Comparison of ENCODE assay signal across 8 mouse cellular contexts in genomic region chr8:88755175-88755791, GRCm38 (mm10). TPM values are rescaled to one million over a fixed set of nuclear protein-coding genes. Genes with fewer than 3 reads are reported as not detected.
DNase-seq lines count a peak whose midpoint lies in the region; ATAC-seq and TF ChIP-seq lines count a peak whose summit lies in the region.

No protein-coding gene starts in this region.

- peak; percentile 88 for TF ChIP-seq CTCF in Patski (IDR thresholded peaks at IDR 0.05)

- no peaks in the 10 kb centered on the region for H3K36me3 ChIP-seq in hindbrain, embryonic 13.5 days

- no peak overlapping the region for H3K9ac ChIP-seq in hindbrain, embryonic 13.5 days

- CTCF ChIA-PET in Patski (lab: Charles Lee): interaction anchor here (1.0 to 2.6 kb wide), 17 partner anchors 10 to 1077 kb away, joined by 3 to 19 read pairs (median 4); partner anchors contain the start of gene Cyld

- WGBS in hindbrain, embryonic 13.5 days: 4% methylated on average over 14 of the region's 14 CpGs

- in situ Hi-C loops in Patski (cut with MboI; ENCODE audit: low pct_unique_long_range_greater_than_20kb): loop anchor here (5.0 to 10.0 kb wide), 2 partner anchors 123 to 1030 kb away; no protein-coding TSS in a partner anchor

- POLR2A ChIA-PET in Patski (lab: Charles Lee): no interaction called here

- peak overlapping the region; percentile 31; the same call in 1 of the 2 replicates for H3K4me2 ChIP-seq in hindbrain, embryonic 13.5 days

- no peak overlapping the region for H3K4me3 ChIP-seq in hindbrain, embryonic 13.5 days

- H3K27me3 ChIP-seq in Patski: peaks cover 3% of the 10 kb centered on the region
- H3K27me3 ChIP-seq in hindbrain, embryonic 13.5 days: peaks cover 15% of the 10 kb centered on the region

- H3K27ac ChIP-seq in hindbrain, embryonic 13.5 days: no peak overlapping the region

- ATAC-seq in Patski: peak; percentile 86
- peak; percentile 65; the same call in 1 of the 2 replicates for ATAC-seq in hindbrain, embryonic 13.5 days (ENCODE audit: low FRiP score)

- peak; percentile 37 for DNase-seq in Patski (ENCODE audit: low read depth, low spot score)
- DNase-seq in cerebellum, postnatal 14 days: peak; percentile 89 to 93
- DNase-seq in frontal cortex, postnatal 25 days (ENCODE audit: low spot score in 2 of 2): peak; percentile 87 to 89
- peak; percentile 89 to 91 for DNase-seq in layer of hippocampus, postnatal 14 days (ENCODE audit: low spot score in 2 of 2)
- peak; percentile 89 for DNase-seq in lung, postnatal 10 days
- DNase-seq in ovary, postnatal 36 days (ENCODE audit: low spot score): peak; percentile 75
- peak; percentile 85 for DNase-seq in thymus, postnatal 14 days

- H3K4me1 ChIP-seq in hindbrain, embryonic 13.5 days (replicated peaks): peaks cover 26% of the 10 kb centered on the region

- no peaks in the 10 kb centered on the region for H3K9me3 ChIP-seq in hindbrain, embryonic 13.5 days

RNA-seq across cellular contexts. Expression of gene Cyld, which starts 58.5 kb away (rescaled TPM):
- polyA plus RNA-seq in Patski (2021): 46.7 TPM
- 16.2 and 17.4 TPM in 2 replicates for polyA plus RNA-seq in hindbrain, embryonic 13.5 days (2015; fragmentation: Nextera tagmentation; extraction: Ambion mirVana)
- total RNA-seq in layer of hippocampus, postnatal 14 days (2021): 10 to 100 TPM; 53.6 to 58.8 TPM

Comparison
In these comparisons a context has a peak if more than half of its experiments do, and no peak if none do; other contexts are left out.
1. DNase-seq: peak in every context shown above with its lines; median percentile 91 in cerebellum, postnatal 14 days; 90 in layer of hippocampus, postnatal 14 days; 89 in lung, postnatal 10 days; 88 in frontal cortex, postnatal 25 days; 85 in thymus, postnatal 14 days; 75 in ovary, postnatal 36 days; 37 in Patski.